Mouse (Mus musculus) stomach, postnatal 0 days (tissue): ENCODE measurements around the gene Naglu.

Experiments used
- CTCF ChIP-seq: IDR thresholded peaks from 2 replicates; pipeline ENCODE4 v1.5.1; 2016; ENCODE audit warnings: antibody characterized with exemption, low read depth, mild to moderate bottlenecking, moderate library complexity
- EP300 ChIP-seq: optimal IDR thresholded peaks from 2 replicates; pipeline ENCODE3; 2016; ENCODE audit warnings: antibody characterized with exemption

DNA sequence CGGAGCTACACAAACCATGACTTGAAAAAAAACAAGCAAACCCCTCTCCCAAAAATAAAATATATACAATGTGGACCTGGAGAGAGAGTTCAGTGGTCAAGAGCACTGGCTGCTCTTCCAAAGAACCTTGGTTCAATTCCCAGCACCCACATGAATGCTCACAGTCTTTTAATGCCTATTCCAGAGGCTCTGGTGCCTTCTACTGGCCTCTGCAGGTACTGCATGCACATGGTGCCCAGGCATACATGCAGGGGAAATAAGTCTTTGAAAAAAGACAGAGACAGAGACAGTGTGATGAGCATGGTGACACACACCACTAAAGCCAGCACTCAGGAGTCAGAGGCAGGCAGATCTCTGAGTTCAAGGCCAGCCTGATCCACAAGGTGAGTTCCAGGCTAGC, 15.8 kb upstream of the Naglu start:
- TF ChIP-seq CTCF = peak; percentile 64
- no peak for TF ChIP-seq EP300
